Mouse (Mus musculus): ENCODE measurements around the gene S1pr2. TPM values are rescaled to one million over a fixed set of nuclear protein-coding genes. Genes with fewer than 3 reads are reported as not detected.

The S1pr2 gene
- total RNA-seq, 2 experiments from 2014 or later, result 2.8 to 8.9 TPM

Other genes starting within 250 kb of the S1pr2 start
- gene Olfm2, start 230.4 kb downstream of the S1pr2 start, total RNA-seq (2015), result not detected in 2 replicates
- not detected in 2 replicates for gene Olfm2, start 230.4 kb downstream of the S1pr2 start, total RNA-seq (2017)
- gene Col5a3, start 161.7 kb downstream of the S1pr2 start, total RNA-seq (2015), result 0.04 TPM in 1 of 2 replicates, not detected in the other
- gene Col5a3, start 161.7 kb downstream of the S1pr2 start, total RNA-seq (2017), result 0.11 TPM in 1 of 2 replicates, not detected in the other
- gene Rdh8, start 158.3 kb downstream of the S1pr2 start, total RNA-seq (2015), result not detected in 2 replicates
- gene Rdh8, start 158.3 kb downstream of the S1pr2 start, total RNA-seq (2017), result not detected in 2 replicates
- 1.5 and 2.3 TPM in 2 replicates for gene A230050P20Rik, start 108.1 kb downstream of the S1pr2 start, total RNA-seq (2015)
- 1.4 and 2.6 TPM in 2 replicates for gene A230050P20Rik, start 108.1 kb downstream of the S1pr2 start, total RNA-seq (2017)
- 0.62 and 1.3 TPM in 2 replicates for gene Angptl6, start 97.1 kb downstream of the S1pr2 start, total RNA-seq (2015)
- gene Angptl6, start 97.1 kb downstream of the S1pr2 start, total RNA-seq (2017), result 0.11 and 0.57 TPM in 2 replicates
- gene Ppan, start 88.6 kb downstream of the S1pr2 start, total RNA-seq (2015), result 5.7 and 7.8 TPM in 2 replicates
- 27.5 and 32.2 TPM in 2 replicates for gene Ppan, start 88.6 kb downstream of the S1pr2 start, total RNA-seq (2017)
- 88.4 and 102 TPM in 2 replicates for gene Eif3g, start 78.2 kb downstream of the S1pr2 start, total RNA-seq (2015)
- 79.0 and 80.6 TPM in 2 replicates for gene Eif3g, start 78.2 kb downstream of the S1pr2 start, total RNA-seq (2017)
- 85.4 and 89.6 TPM in 2 replicates for gene Dnmt1, start 16.9 kb downstream of the S1pr2 start, total RNA-seq (2015)
- 165 and 171 TPM in 2 replicates for gene Dnmt1, start 16.9 kb downstream of the S1pr2 start, total RNA-seq (2017)
- 47.3 and 63.6 TPM in 2 replicates for gene Mrpl4, start 26.0 kb upstream of the S1pr2 start, total RNA-seq (2015)
- 44.5 and 50.3 TPM in 2 replicates for gene Mrpl4, start 26.0 kb upstream of the S1pr2 start, total RNA-seq (2017)
- 9.6 and 15.3 TPM in 2 replicates for gene Icam1, start 39.2 kb upstream of the S1pr2 start, total RNA-seq (2015)
- gene Icam1, start 39.2 kb upstream of the S1pr2 start, total RNA-seq (2017), result 19.5 and 20.5 TPM in 2 replicates
- 0.91 and 1.1 TPM in 2 replicates for gene Icam4, start 52.6 kb upstream of the S1pr2 start, total RNA-seq (2015)
- gene Icam4, start 52.6 kb upstream of the S1pr2 start, total RNA-seq (2017), result 0.44 and 2.4 TPM in 2 replicates
- gene Icam5, start 55.3 kb upstream of the S1pr2 start, total RNA-seq (2015), result not detected in 2 replicates
- gene Icam5, start 55.3 kb upstream of the S1pr2 start, total RNA-seq (2017), result not detected in 2 replicates
- gene Zglp1, start 90.3 kb upstream of the S1pr2 start, total RNA-seq (2015), result 1.2 TPM in 1 of 2 replicates, not detected in the other
- gene Zglp1, start 90.3 kb upstream of the S1pr2 start, total RNA-seq (2017), result not detected in 2 replicates
- 0.16 and 0.22 TPM in 2 replicates for gene Gm49373, start 96.3 kb upstream of the S1pr2 start, total RNA-seq (2015)
- gene Gm49373, start 96.3 kb upstream of the S1pr2 start, total RNA-seq (2017), result 0.59 TPM in 1 of 2 replicates, not detected in the other
- gene Fdx1l, start 96.8 kb upstream of the S1pr2 start, total RNA-seq (2015), result 0.73 and 2.1 TPM in 2 replicates
- 15.3 and 17.5 TPM in 2 replicates for gene Fdx1l, start 96.8 kb upstream of the S1pr2 start, total RNA-seq (2017)
- gene Gm38431, start 115.2 kb upstream of the S1pr2 start, total RNA-seq (2015), result 43.4 and 44.9 TPM in 2 replicates
- 3.8 and 5.1 TPM in 2 replicates for gene Gm38431, start 115.2 kb upstream of the S1pr2 start, total RNA-seq (2017)
- 36.0 and 43.0 TPM in 2 replicates for gene Raver1, start 115.2 kb upstream of the S1pr2 start, total RNA-seq (2015)
- gene Raver1, start 115.2 kb upstream of the S1pr2 start, total RNA-seq (2017), result 17.1 and 22.0 TPM in 2 replicates
- 24.9 and 30.9 TPM in 2 replicates for gene Tyk2, start 154.5 kb upstream of the S1pr2 start, total RNA-seq (2015)
- gene Tyk2, start 154.5 kb upstream of the S1pr2 start, total RNA-seq (2017), result 33.5 and 37.0 TPM in 2 replicates
- 39.6 and 49.0 TPM in 2 replicates for gene Cdc37, start 173.2 kb upstream of the S1pr2 start, total RNA-seq (2015)
- gene Cdc37, start 173.2 kb upstream of the S1pr2 start, total RNA-seq (2017), result 149 and 165 TPM in 2 replicates
- gene Pde4a, start 188.9 kb upstream of the S1pr2 start, total RNA-seq (2015), result 6.8 and 7.3 TPM in 2 replicates
- 3.0 and 3.9 TPM in 2 replicates for gene Pde4a, start 188.9 kb upstream of the S1pr2 start, total RNA-seq (2017)